Mouse (Mus musculus): Measurements from ENCODE around the gene Gm45261.
A peak's percentile ranks its signal among the peaks of the same experiment; 100 is the strongest.

Gene Gm45261

DNA sequence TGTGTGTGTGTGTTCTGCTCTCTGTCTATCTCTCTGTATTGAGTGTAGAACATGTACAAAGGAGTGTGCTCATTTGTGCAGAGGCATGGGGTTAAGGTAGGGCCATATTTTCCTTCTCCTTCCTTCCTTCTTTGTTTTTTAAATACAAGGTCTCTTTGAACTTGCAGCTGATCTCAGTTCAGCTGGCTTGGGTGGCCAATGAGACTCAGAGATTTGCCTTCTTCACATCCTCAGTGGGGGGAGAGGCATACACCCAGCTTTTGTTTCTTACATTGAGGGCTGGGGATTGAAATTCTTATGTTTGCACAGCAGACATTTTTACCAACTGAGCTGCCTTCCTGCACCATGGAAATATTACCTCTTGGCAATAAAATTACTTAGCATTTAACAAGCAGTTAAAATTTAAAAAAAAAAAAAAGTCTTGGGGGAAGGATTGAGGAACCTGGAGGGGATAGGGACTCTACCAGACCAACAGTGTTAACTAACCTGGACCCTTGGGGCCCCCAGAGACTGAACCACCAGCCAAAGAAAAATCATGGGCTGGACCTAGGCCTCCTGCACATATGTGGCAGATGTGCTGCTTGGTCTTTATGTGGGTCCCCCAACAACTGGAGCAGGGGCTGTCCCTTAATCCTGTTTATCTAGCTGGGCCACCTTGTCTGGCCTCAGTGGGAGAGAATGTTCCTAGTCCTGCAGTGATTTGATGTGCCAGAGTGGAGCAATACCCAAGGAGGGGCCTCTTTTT, 50.8 kb downstream of the Gm45261 start:
- DNase-seq (ENCODE audit: low spot score) = no peak

GRCm38 (mm10) chr1:80409467-80410105, 51.7 kb downstream of the Gm45261 start:
- no peak for DNase-seq (ENCODE audit: low spot score)

DNA sequence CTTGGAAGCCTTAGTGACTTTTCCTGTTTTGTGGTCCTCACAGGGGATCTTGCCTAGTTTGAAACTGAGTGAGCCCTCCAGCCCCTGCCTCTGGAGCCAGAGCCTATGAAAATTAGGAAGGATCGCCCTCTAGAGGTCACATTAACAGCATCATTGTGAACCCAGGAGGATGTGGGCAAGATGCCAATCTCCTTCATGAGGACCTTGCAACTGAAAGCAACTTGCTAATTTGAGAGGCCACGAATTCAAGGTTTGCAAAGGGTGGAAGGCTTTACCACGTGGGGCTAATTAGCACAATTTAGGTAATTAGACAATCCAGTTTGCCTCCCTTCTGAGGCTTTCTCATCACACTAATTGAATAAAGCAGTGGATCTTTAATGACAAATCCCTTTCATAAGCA, 52.7 kb downstream of the Gm45261 start:
- peak; percentile 47 for DNase-seq (ENCODE audit: low spot score)

DNA sequence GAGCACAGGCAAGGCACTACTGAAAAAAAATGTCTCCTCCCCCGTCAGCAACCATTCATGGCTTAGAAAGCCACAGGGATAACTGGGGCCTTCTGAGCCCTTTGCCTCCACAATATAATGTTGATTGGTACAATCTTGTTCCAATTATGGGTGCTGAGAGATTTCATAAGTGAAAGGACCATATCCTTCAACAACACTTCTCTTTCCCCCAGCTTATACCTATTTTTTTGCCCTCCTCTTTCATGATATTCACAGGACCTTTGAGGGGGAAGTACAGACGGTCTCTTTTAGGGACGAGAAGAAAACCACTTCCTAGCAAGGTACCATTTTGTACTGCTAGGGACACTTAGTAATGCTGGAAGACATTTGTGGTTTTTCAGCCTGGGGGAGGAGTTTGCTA, 57.1 kb downstream of the Gm45261 start:
- DNase-seq (ENCODE audit: low spot score) = no peak

DNA sequence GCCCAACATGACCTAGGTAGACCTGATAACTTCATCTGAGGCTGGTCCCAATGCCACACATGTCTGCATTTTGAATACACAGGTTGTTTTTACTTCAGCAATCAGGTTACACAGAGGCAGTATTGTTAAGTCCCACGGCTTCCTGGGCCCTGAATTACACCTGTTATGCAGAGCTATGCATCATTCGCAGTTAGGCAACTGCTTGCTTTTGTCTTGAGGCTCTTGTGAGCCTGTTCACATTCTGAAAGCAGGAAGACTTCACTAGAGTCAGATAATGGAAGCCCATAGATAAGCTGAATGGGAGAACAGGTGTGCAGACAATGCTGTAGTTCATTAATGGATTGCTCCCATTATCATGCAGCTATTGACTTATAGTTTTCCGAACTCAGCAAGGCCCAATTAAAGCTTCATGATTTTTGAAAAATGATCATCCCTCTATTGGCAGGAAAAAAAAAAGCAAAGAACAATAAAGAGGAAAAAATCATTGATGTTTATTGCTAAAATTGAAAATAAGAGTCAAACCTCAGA, 57.8 kb downstream of the Gm45261 start:
- no peak for DNase-seq (ENCODE audit: low spot score)

DNA sequence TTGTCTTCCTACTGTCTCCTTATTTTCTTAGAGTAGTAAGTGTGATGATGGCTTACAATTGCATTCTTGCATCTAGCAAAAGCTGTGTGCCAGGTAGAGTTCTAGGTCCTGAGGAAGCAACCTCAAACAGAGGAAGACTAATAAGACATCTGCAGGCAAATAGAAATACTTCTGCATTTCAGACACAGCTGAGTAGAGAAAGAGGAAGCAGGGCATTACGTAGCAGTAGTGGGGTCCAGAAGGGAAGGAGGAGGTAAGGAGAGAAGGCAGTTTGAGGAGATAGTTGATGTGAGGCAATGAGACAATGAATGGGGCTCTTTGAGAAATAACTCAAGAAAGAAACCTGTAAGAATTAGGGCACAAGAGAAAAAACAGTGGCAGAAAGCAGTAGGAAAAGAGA, 59.3 kb downstream of the Gm45261 start:
- DNase-seq (ENCODE audit: low spot score) = no peak
